Mouse (Mus musculus) telencephalon, adult 2 months (tissue): Measurements from ENCODE around the gene Tns3.
"Not testable (repeated sequence)": the region's sequence is repeated elsewhere in the genome, so short reads cannot be mapped to it uniquely, and the experiment has no call there.

Experiments
- DNase-seq: peaks from one replicate; pipeline ENCODE4 v3.0.0-alpha.2; 2011; ENCODE audit warnings: low read depth, low spot score

The Tns3 gene

DNA sequence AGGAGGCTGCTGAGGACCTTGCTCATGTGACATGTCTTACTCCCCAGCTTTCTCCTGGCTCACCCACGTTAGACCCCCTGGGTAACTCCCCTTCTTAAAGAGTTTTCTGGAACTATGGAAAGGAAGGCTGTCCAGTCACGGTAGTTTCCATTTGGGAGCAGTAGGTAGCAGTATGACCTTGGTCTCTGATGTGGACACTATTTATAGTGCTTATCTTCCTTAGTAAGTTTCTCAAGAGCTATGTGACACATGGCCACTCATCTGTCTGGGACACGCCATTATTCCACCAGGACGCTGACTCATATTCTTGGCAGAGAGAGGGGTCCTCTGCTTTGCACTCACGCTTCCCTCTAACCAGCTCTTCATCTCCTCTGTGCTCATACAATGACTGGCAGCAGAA is 84.5 kb downstream of the Tns3 start:
- no peak for DNase-seq

- no peak for DNase-seq
Measured at GRCm38 (mm10) chr11:8575217-8576180, 88.8 kb downstream of the Tns3 start.

DNA sequence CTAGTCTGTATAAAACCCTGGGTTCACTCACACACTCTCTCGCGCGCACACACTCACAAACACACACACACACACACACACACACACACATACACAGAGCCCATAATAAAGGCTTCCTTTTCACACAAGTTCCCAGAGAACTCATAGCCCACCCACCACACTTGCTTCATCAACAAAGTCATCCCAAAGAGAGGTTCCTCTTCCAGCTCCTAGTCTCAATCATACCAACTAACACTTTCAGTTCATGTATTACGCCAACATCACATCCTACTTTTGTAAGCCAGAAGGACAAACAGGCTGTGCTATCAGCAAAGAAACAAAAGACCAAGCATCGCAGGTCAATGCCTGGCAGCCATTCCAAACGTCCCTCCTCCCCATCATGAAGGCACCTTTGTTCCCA is 89.8 kb downstream of the Tns3 start:
- DNase-seq = no peak

DNA sequence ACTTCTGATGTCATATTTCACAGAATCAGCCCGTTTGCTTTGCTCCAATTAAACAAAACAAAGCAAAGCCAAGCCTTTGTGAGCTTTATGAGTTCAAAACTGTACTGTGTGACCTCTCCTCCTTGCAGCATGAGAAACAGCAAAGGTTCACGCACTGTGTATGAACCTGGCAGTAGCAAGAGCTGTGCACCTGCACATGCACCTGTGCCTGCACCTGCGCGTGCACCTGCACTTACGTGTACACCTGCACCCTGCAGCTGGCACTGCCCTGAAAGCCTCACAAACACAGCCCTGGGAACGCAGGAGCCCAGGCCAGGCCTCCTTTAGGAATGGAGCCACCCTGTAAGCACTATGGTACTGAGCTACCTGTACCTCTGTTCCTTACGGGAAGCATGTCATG is 91.6 kb downstream of the Tns3 start:
- DNase-seq = no peak

GRCm38 (mm10) chr11:8569232-8570028 is 94.9 kb downstream of the Tns3 start:
- no peak for DNase-seq

GRCm38 (mm10) chr11:8568829-8569228 is 95.5 kb downstream of the Tns3 start:
- no peak for DNase-seq

DNA sequence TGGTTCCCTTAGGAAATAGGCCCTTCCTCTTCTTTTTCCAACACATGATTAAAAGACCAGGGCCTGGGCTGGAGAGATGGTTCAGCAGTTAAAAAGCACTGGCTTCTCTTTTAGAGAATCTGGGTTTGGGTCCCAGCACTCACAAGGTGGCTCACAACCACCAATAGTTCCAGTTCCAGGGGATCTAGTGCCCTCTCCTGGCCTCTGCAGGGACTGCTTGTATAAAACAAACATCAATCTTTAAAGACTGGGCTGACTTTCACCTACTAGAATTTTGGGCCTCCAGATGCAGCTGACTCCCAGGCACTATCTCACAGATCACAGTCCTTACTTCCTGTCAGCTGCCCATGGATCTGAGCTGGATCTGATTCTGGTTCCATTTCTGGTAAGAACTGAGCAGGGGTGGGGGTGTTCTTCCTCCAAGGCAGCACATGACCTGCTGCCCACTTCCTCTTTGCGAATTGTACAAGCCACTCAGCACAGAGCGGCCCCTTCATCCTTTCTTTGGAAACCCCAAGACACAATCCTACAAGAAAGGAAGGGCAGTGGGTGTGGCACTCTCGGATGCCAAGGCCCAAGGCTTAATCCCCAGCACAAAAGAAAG is 98.0 kb downstream of the Tns3 start:
- DNase-seq = no peak

- no peak for DNase-seq
Measured at GRCm38 (mm10) chr11:8558761-8559282, 105.5 kb downstream of the Tns3 start.

GRCm38 (mm10) chr11:8558258-8558657 is 106.1 kb downstream of the Tns3 start:
- DNase-seq = no peak

- no peak for DNase-seq
Measured at GRCm38 (mm10) chr11:8557006-8557405, 107.3 kb downstream of the Tns3 start.

- DNase-seq = no peak
Measured at GRCm38 (mm10) chr11:8551710-8552109, 112.6 kb downstream of the Tns3 start.

- DNase-seq = no peak
Measured at GRCm38 (mm10) chr11:8547661-8548060, 116.7 kb downstream of the Tns3 start.

DNA sequence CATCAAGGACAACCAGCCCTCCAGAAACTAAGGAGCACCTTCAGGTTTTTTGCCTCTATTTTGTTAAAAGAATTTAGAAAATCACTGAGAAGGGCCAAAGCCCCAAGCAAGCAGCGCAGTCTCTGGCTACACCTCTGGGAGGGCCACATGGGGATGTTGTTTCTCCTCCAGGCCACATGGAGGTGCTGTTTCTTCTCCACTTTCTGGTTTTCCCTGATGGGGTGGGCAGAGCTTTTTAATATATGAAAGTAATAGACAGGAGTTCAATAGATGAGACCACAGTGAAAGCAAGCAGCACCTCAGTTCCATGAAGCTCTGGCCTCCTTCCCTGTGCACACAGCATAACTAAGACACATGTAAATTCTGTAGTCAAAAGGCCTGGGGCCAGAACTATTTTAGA is 118.5 kb downstream of the Tns3 start:
- DNase-seq = no peak

GRCm38 (mm10) chr11:8544355-8544754 is 120.0 kb downstream of the Tns3 start:
- DNase-seq = no peak

DNA sequence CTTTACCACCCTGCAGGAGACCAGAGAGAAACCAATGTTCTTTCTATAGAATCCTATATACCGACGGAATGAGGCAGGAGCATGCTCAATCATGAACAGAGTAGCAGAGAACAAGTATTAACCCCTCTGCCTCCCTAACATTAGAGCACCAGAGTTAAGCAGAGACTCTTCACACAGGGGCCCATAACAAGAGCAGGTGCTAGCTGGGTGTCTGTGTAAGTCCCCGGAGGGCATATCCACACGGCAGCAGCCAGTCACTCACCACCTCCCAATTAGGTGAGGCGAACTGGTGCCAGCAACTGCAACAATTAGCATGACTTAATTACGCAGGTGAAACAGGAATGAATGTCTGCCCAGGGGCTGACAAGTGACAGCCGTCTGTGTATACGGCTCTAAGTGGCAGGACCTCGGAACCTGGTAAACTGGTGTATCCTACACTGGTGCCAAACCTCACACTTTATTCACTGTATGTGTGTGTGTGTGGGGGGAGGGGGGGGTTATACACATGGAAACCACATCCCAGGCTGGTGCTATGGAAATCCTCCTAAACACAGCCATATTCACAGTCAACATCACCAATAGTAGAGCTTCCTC is 123.0 kb downstream of the Tns3 start:
- DNase-seq = no peak

- no peak for DNase-seq
Measured at GRCm38 (mm10) chr11:8539593-8540265, 124.6 kb downstream of the Tns3 start.

- no peak for DNase-seq
Measured at GRCm38 (mm10) chr11:8537013-8537614, 127.2 kb downstream of the Tns3 start.

GRCm38 (mm10) chr11:8534893-8535292 is 129.4 kb downstream of the Tns3 start:
- peak; percentile 28 for DNase-seq

GRCm38 (mm10) chr11:8532771-8533170 is 131.6 kb downstream of the Tns3 start:
- not testable (repeated sequence) for DNase-seq

GRCm38 (mm10) chr11:8532112-8532747 is 132.1 kb downstream of the Tns3 start:
- no peak for DNase-seq
